Mouse (Mus musculus): ENCODE results near the gene Morc1. TPM values are rescaled to one million over a fixed set of nuclear protein-coding genes. Genes with fewer than 3 reads are reported as not detected.
A peak's percentile ranks its signal among the peaks of the same experiment; 100 is the strongest.

Morc1 gene
- polyA plus RNA-seq, 1 experiment from 2014 or later = 0.19 TPM

DNA sequence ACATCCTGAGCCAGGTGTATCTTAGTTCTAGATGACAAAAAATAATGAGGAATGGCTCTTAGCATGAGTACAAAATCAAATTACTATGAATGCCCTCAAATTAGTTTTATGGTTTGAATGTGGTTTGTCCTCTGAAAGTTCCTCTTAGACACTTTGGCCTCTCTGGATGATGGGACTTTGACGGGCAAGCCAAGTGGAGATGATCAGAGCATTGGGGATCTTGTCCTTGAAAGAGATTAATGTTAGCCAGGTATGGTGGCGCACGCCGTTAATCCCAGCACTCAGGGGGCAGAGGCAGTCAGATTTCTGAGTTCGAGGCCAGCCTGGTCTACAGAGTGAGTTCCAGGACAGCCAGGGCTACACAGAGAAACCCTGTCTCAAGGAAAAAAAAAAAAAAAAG lies 13.6 kb downstream of the Morc1 start:
- DNase-seq (ENCODE audit: low spot score) = no peak
- TF ChIP-seq CTCF (IDR thresholded peaks at IDR 0.05; ENCODE audit: low read depth) = no peak
- TF ChIP-seq EP300 (optimal IDR thresholded peaks at IDR 0.05) = no peak
- Histone ChIP-seq H3K36me3 (ENCODE audit: control insufficient read depth, insufficient read depth, low read length) (no peaks in the 10 kb centered on the region), H3K4me2 (replicated peaks; ENCODE audit: low read depth) (no peak overlapping the region), H3K4me1 (replicated peaks; ENCODE audit: control insufficient read depth, insufficient read depth) (no peaks in the 10 kb centered on the region), H3K9me3 (ENCODE audit: control insufficient read depth, low read length) (no peaks in the 10 kb centered on the region), H3K27ac (replicated peaks) (no peak overlapping the region), H3K4me3 (ENCODE audit: low read depth, low read length) (no peak overlapping the region), H3K9ac (ENCODE audit: low read length) (no peak overlapping the region), H3K27me3 (ENCODE audit: control insufficient read depth, insufficient read depth, low read length) (no peaks in the 10 kb centered on the region)
- 88% methylated on average over 5 of the region's 5 CpGs for WGBS
- no peak for ATAC-seq (ENCODE audit: low FRiP score, low TSS enrichment)

GRCm38 (mm10) chr16:48446161-48446925 lies 15.3 kb downstream of the Morc1 start:
- Histone ChIP-seq H3K9me3 (ENCODE audit: control insufficient read depth, low read length) (no peaks in the 10 kb centered on the region), H3K9ac (ENCODE audit: low read length) (no peak overlapping the region), H3K4me3 (ENCODE audit: low read depth, low read length) (no peak overlapping the region), H3K36me3 (ENCODE audit: control insufficient read depth, insufficient read depth, low read length) (no peaks in the 10 kb centered on the region), H3K4me2 (replicated peaks; ENCODE audit: low read depth) (no peak overlapping the region), H3K4me1 (replicated peaks; ENCODE audit: control insufficient read depth, insufficient read depth) (no peaks in the 10 kb centered on the region), H3K27me3 (ENCODE audit: control insufficient read depth, insufficient read depth, low read length) (no peaks in the 10 kb centered on the region), H3K27ac (replicated peaks) (no peak overlapping the region)
- no peak for TF ChIP-seq EP300 (optimal IDR thresholded peaks at IDR 0.05)
- TF ChIP-seq CTCF (IDR thresholded peaks at IDR 0.05; ENCODE audit: low read depth) = no peak
- WGBS = 67% methylated on average over 8 of the region's 8 CpGs
- ATAC-seq (ENCODE audit: low FRiP score, low TSS enrichment) (no peak), DNase-seq (ENCODE audit: low spot score) (no peak)

- ATAC-seq (ENCODE audit: low FRiP score, low TSS enrichment) = no peak
- no peak overlapping the region for H3K4me3 ChIP-seq (ENCODE audit: low read depth, low read length)
- no peak overlapping the region for H3K4me2 ChIP-seq (replicated peaks; ENCODE audit: low read depth)
- no peak for DNase-seq (ENCODE audit: low spot score)
- TF ChIP-seq EP300 (optimal IDR thresholded peaks at IDR 0.05) (no peak), CTCF (IDR thresholded peaks at IDR 0.05; ENCODE audit: low read depth) (no peak)
- no peak overlapping the region for H3K27ac ChIP-seq (replicated peaks)
- H3K9me3 ChIP-seq (ENCODE audit: control insufficient read depth, low read length) = no peaks in the 10 kb centered on the region
- H3K27me3 ChIP-seq (ENCODE audit: control insufficient read depth, insufficient read depth, low read length) = no peaks in the 10 kb centered on the region
- no peaks in the 10 kb centered on the region for H3K4me1 ChIP-seq (replicated peaks; ENCODE audit: control insufficient read depth, insufficient read depth)
- H3K9ac ChIP-seq (ENCODE audit: low read length) = no peak overlapping the region
- 55% methylated on average over 3 of the region's 3 CpGs for WGBS
- no peaks in the 10 kb centered on the region for H3K36me3 ChIP-seq (ENCODE audit: control insufficient read depth, insufficient read depth, low read length)
Measured at GRCm38 (mm10) chr16:48453264-48453663, 22.2 kb downstream of the Morc1 start.

- Histone ChIP-seq H3K9ac (ENCODE audit: low read length) (no peak overlapping the region), H3K27ac (replicated peaks) (no peak overlapping the region), H3K36me3 (ENCODE audit: control insufficient read depth, insufficient read depth, low read length) (no peaks in the 10 kb centered on the region), H3K9me3 (ENCODE audit: control insufficient read depth, low read length) (no peaks in the 10 kb centered on the region), H3K4me1 (replicated peaks; ENCODE audit: control insufficient read depth, insufficient read depth) (no peaks in the 10 kb centered on the region), H3K4me2 (replicated peaks; ENCODE audit: low read depth) (no peak overlapping the region), H3K4me3 (ENCODE audit: low read depth, low read length) (no peak overlapping the region), H3K27me3 (ENCODE audit: control insufficient read depth, insufficient read depth, low read length) (no peaks in the 10 kb centered on the region)
- TF ChIP-seq CTCF (IDR thresholded peaks at IDR 0.05; ENCODE audit: low read depth) = no peak
- TF ChIP-seq EP300 (optimal IDR thresholded peaks at IDR 0.05) = no peak
- 88% methylated on average over 10 of the region's 10 CpGs for WGBS
- no peak for DNase-seq (ENCODE audit: low spot score)
- no peak for ATAC-seq (ENCODE audit: low FRiP score, low TSS enrichment)
Measured at GRCm38 (mm10) chr16:48473396-48473795, 42.4 kb downstream of the Morc1 start.

DNA sequence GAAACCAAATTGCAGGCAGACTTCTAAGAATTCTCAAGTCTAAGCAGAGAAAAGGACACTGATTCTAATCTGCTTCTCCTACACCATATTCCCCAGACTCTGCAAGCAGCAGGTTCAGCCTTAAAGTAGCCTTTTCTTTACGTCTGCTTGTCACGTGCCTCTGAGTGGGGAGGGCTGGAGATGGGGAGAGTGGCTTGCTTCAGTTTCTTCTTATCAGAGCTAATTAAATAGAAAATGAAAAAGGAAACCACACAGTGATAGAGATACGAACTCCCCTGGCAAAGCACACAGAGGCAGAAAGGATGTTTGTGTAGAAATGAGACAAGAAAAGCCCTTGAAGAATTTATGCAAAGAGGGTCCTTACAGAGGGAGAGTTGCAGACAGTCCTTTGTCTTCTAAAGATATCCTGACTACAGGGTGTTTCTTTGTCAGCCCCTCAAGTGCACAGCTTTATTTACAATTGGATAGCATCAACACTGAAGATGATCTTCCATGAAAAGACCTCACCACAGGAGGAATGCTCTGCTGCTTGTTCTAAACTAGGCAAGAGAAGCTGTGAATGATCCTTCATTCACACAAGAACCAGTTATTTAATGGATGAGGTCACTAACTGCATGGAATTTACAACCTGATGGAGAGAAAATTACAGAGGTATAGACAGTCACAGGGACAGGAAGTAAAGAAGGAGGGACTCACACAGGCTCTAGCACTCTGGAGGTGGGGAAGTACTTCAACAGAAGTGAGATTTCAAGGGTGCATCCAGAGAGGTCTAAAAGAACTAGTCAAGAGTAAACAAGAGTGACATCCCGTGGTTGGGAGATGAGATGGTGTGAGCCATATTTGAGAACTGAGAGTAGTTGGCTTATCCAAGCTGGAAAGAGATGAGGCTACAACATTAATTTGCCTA lies 44.1 kb downstream of the Morc1 start:
- WGBS = 39% methylated on average over 4 of the region's 4 CpGs
- no peak overlapping the region for H3K4me2 ChIP-seq (replicated peaks; ENCODE audit: low read depth)
- no peaks in the 10 kb centered on the region for H3K36me3 ChIP-seq (ENCODE audit: control insufficient read depth, insufficient read depth, low read length)
- H3K4me3 ChIP-seq (ENCODE audit: low read depth, low read length) = no peak overlapping the region
- no peak overlapping the region for H3K27ac ChIP-seq (replicated peaks)
- DNase-seq (ENCODE audit: low spot score) (peak; percentile 18), ATAC-seq (ENCODE audit: low FRiP score, low TSS enrichment) (no peak)
- no peaks in the 10 kb centered on the region for H3K9me3 ChIP-seq (ENCODE audit: control insufficient read depth, low read length)
- H3K4me1 ChIP-seq (replicated peaks; ENCODE audit: control insufficient read depth, insufficient read depth) = no peaks in the 10 kb centered on the region
- TF ChIP-seq CTCF (IDR thresholded peaks at IDR 0.05; ENCODE audit: low read depth) (no peak), EP300 (optimal IDR thresholded peaks at IDR 0.05) (no peak)
- H3K27me3 ChIP-seq (ENCODE audit: control insufficient read depth, insufficient read depth, low read length) = no peaks in the 10 kb centered on the region
- H3K9ac ChIP-seq (ENCODE audit: low read length) = no peak overlapping the region
